In the genomic region with DNA sequence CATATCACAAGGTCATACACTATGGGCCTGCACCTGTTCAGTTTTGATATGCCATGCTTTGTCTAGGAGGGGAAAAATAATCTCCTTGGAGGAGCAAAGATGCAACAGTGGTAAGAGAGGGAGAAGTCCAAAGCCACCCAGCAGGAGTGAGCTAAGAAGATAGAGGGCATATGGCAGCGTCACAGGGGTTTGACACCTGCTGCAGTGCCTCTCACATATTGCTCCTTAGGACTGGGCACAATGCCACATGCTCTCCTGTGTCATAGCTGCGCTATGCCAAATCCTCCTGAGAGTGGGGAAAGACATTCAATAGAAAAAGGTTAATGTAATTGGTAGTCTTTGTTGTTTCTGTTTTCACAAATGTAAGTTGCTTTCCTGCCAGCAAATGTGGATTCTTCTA, we compare ENCODE assay signal across 14 mouse cellular contexts.
DNase-seq lines count a peak whose midpoint lies in the region; ATAC-seq and TF ChIP-seq lines count a peak whose summit lies in the region.
"Had no signal": no experiment of that assay in that cellular context is flagged by ENCODE, and none has a peak within 500 bp of the region (broad histone marks: within the 10 kb centered on the region; RNA-seq: fewer than 3 reads in every experiment).

No protein-coding gene starts in this region.

- peaks cover 6% of the 10 kb centered on the region; the same call in 1 of the 2 replicates for H3K4me1 ChIP-seq in forebrain, embryonic 14.5 days (ENCODE audit: control insufficient read depth, insufficient read depth, low read length)
- H3K4me1 ChIP-seq in forebrain, embryonic 10.5 days = no peaks in the 10 kb centered on the region
- H3K4me1 ChIP-seq in lung, postnatal 0 days (ENCODE audit: insufficient read depth, low read depth, low read length) = no peaks in the 10 kb centered on the region
- peaks cover 3% of the 10 kb centered on the region; the same call in 1 of the 2 replicates for H3K4me1 ChIP-seq in forebrain, embryonic 16.5 days (replicated peaks; ENCODE audit: control insufficient read depth, insufficient read depth, low read length)
- H3K4me1 ChIP-seq: embryonic facial prominence, embryonic 13.5 days had no signal

- no peak overlapping the region for H3K4me3 ChIP-seq in forebrain, embryonic 14.5 days (ENCODE audit: low read depth, low read length)
- no peak overlapping the region for H3K4me3 ChIP-seq in forebrain, embryonic 10.5 days
- no peak overlapping the region for H3K4me3 ChIP-seq in lung, postnatal 0 days (ENCODE audit: low read depth, low read length)
- H3K4me3 ChIP-seq in forebrain, embryonic 16.5 days (replicated peaks; ENCODE audit: low read length) = no peak overlapping the region
- H3K4me3 ChIP-seq: embryonic facial prominence, embryonic 13.5 days had no signal

- TF ChIP-seq CTCF in lung, postnatal 0 days (IDR thresholded peaks at IDR 0.05) = no peak

- no peak for TF ChIP-seq EP300 in lung, postnatal 0 days (IDR thresholded peaks at IDR 0.05)

- H3K27ac ChIP-seq in forebrain, embryonic 14.5 days (ENCODE audit: low read depth, low read length) = no peak overlapping the region
- H3K27ac ChIP-seq in forebrain, embryonic 10.5 days = no peak overlapping the region
- no peak overlapping the region for H3K27ac ChIP-seq in lung, postnatal 0 days (ENCODE audit: low read length)
- no peak overlapping the region for H3K27ac ChIP-seq in forebrain, embryonic 16.5 days (ENCODE audit: low read length)
- H3K27ac ChIP-seq: embryonic facial prominence, embryonic 13.5 days had no signal

- peak; percentile 73 for DNase-seq in forebrain, embryonic 14.5 days (ENCODE audit: low spot score)
- no peak for DNase-seq in forebrain, embryonic 10.5 days (ENCODE audit: extremely low spot score, low spot score)
- peak; percentile 7 for DNase-seq in lung, postnatal 0 days (ENCODE audit: low spot score)
- DNase-seq in lung, postnatal 10 days = no peak
- peak; percentile 95 to 96 for DNase-seq in cerebellum, adult 18-20 months
- DNase-seq: gastrocnemius, postnatal 25 days; heart, postnatal 36 days; kidney, postnatal 14 days; lung, adult 2 months had no signal

- peaks cover 4% of the 10 kb centered on the region; the same call in 1 of the 2 replicates for H3K9me3 ChIP-seq in forebrain, embryonic 14.5 days (replicated peaks; ENCODE audit: control insufficient read depth, low read length)
- H3K9me3 ChIP-seq in forebrain, embryonic 10.5 days = peaks cover 9% of the 10 kb centered on the region; the same call in 1 of the 2 replicates
- no peaks in the 10 kb centered on the region for H3K9me3 ChIP-seq in lung, postnatal 0 days (ENCODE audit: low read length)
- peaks cover 7% of the 10 kb centered on the region for H3K9me3 ChIP-seq in forebrain, embryonic 16.5 days (ENCODE audit: control insufficient read depth, low read length)
- H3K9me3 ChIP-seq: embryonic facial prominence, embryonic 13.5 days had no signal

- H3K27me3 ChIP-seq in forebrain, embryonic 14.5 days (replicated peaks; ENCODE audit: control insufficient read depth, insufficient read depth, low read length) = no peaks in the 10 kb centered on the region
- H3K27me3 ChIP-seq in forebrain, embryonic 10.5 days (ENCODE audit: poor library complexity, severe bottlenecking) = no peaks in the 10 kb centered on the region
- H3K27me3 ChIP-seq in lung, postnatal 0 days (replicated peaks; ENCODE audit: insufficient read depth, low read length) = no peaks in the 10 kb centered on the region
- no peaks in the 10 kb centered on the region for H3K27me3 ChIP-seq in forebrain, embryonic 16.5 days (replicated peaks; ENCODE audit: control insufficient read depth, insufficient read depth, low read length)
- H3K27me3 ChIP-seq: embryonic facial prominence, embryonic 13.5 days had no signal

- H3K4me2 ChIP-seq in forebrain, embryonic 14.5 days (ENCODE audit: low read length) = no peak overlapping the region
- H3K4me2 ChIP-seq in lung, postnatal 0 days (replicated peaks; ENCODE audit: low read depth, low read length) = no peak overlapping the region
- H3K4me2 ChIP-seq in forebrain, embryonic 16.5 days (ENCODE audit: low read length) = no peak overlapping the region
- H3K4me2 ChIP-seq: embryonic facial prominence, embryonic 13.5 days; heart, embryonic 11.5 days had no signal

- peak; percentile 83 for ATAC-seq in forebrain, embryonic 14.5 days
- no peak for ATAC-seq in lung, postnatal 0 days
- ATAC-seq in forebrain, embryonic 16.5 days = peak; percentile 52; the same call in 1 of the 2 replicates
- no peak for ATAC-seq in megakaryocyte-erythroid progenitor cell, adult 5-6 weeks (replicated peaks; ENCODE audit: low FRiP score, low TSS enrichment, poor library complexity, severe bottlenecking)
- ATAC-seq: intestine, embryonic 16.5 days had no signal

- peaks cover 5% of the 10 kb centered on the region; the same call in 1 of the 2 replicates for H3K36me3 ChIP-seq in forebrain, embryonic 14.5 days (ENCODE audit: control insufficient read depth, insufficient read depth, low read length)
- no peaks in the 10 kb centered on the region for H3K36me3 ChIP-seq in forebrain, embryonic 10.5 days (replicated peaks)
- H3K36me3 ChIP-seq in lung, postnatal 0 days (ENCODE audit: insufficient read depth, low read length) = no peaks in the 10 kb centered on the region
- peaks cover 11% of the 10 kb centered on the region for H3K36me3 ChIP-seq in forebrain, embryonic 16.5 days (ENCODE audit: control insufficient read depth, insufficient read depth)
- H3K36me3 ChIP-seq: embryonic facial prominence, embryonic 13.5 days had no signal

- H3K9ac ChIP-seq in forebrain, embryonic 14.5 days (ENCODE audit: low read length) = no peak overlapping the region
- H3K9ac ChIP-seq in lung, postnatal 0 days (replicated peaks; ENCODE audit: low read depth) = no peak overlapping the region
- no peak overlapping the region for H3K9ac ChIP-seq in forebrain, embryonic 16.5 days (replicated peaks; ENCODE audit: low read depth, low read length)
- H3K9ac ChIP-seq: embryonic facial prominence, embryonic 13.5 days had no signal

- 18% methylated on average over 2 of the region's 2 CpGs for WGBS in forebrain, embryonic 14.5 days
- 77% methylated on average over 2 of the region's 2 CpGs for WGBS in forebrain, embryonic 10.5 days
- 68% methylated on average over 2 of the region's 2 CpGs for WGBS in lung, postnatal 0 days
- 19% methylated on average over 2 of the region's 2 CpGs for WGBS in forebrain, embryonic 16.5 days

Comparison
In these comparisons a context has a peak if more than half of its experiments do, and no peak if none do; other contexts are left out.
1. DNase-seq: peak in forebrain, embryonic 14.5 days (single experiment), lung, postnatal 0 days (single experiment) and cerebellum, adult 18-20 months (2 of 2); none in forebrain, embryonic 10.5 days (single experiment) and lung, postnatal 10 days (single experiment).
2. ATAC-seq: peak in forebrain, embryonic 14.5 days (single experiment) and forebrain, embryonic 16.5 days (single experiment); none in lung, postnatal 0 days (single experiment) and megakaryocyte-erythroid progenitor cell, adult 5-6 weeks (single experiment).